Mouse (Mus musculus) E14TG2a.4 (cell line): ENCODE results near the gene P2rx1.

Experiments
- CTCF ChIP-seq: conservative IDR thresholded peaks from 2 replicates; pipeline ENCODE4 v1.5.1; 2014; ENCODE audit warnings: low read length
- NANOG ChIP-seq: IDR thresholded peaks from 2 replicates; pipeline ENCODE4 v1.6.1; 2014; ENCODE audit warnings: borderline replicate concordance, low read length, mixed read lengths
- POU5F1 ChIP-seq: IDR thresholded peaks from 2 replicates; pipeline ENCODE4 v1.6.1; 2014; ENCODE audit warnings: low read length, borderline replicate concordance

DNA sequence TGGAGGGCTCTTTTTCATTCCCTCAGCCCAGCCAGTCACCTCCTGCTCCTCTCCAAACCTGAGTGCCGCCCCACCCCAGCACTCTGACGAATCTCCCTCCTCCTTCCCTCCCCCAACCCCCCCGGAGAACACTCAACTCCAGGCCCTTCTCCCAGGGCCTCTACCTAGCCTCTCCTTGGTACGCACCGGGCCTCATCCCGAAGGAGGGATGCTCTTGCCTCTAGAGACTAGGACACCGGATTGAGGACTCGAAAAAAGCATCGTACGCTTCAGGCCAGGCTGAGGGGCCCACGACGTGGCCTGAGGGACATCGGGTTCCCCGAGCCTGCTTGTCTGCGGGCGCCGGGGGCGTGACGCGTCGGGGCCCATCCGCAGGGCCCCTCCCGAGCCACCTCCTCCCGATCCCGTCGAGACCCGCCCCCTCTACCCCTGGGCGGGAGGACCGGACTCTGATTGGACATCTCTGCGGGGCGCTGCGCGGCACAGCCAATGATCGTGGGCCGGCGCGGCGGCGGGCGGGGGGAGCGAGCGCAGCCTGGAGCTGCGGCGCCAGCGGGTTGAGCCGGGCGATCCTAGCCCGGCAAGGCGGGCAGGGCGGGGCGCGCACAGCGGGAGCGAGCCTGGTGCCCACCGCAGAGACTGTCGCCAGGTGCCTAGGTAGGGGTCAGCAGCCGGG lies 19.7 kb downstream of the P2rx1 start, which contains the start of gene Camkk1:
- TF ChIP-seq CTCF = no peak
- no peak for TF ChIP-seq NANOG
- TF ChIP-seq POU5F1 = no peak
